Mouse (Mus musculus) inflammation-experienced regulatory T-cells, adult 6 months (primary cell): Measurements from ENCODE around the gene Prcp. TPM values are rescaled to one million over a fixed set of nuclear protein-coding genes. Genes with fewer than 3 reads are reported as not detected.

Source experiments
- ATAC-seq: one replicate; pipeline ENCODE4 v1.8.0; 2017
- polyA plus RNA-seq, 3 experiments: library from polyadenylated mRNA; unstranded; fragments of 100-300 nt; shearing (Covaris generic); gene quantifications; one replicate each; pipeline ENCODE4 v1.2.1; 2017

The Prcp gene
- polyA plus RNA-seq: 10 to 100 TPM; 17.7 to 28.8 (median 26.7) TPM

DNA sequence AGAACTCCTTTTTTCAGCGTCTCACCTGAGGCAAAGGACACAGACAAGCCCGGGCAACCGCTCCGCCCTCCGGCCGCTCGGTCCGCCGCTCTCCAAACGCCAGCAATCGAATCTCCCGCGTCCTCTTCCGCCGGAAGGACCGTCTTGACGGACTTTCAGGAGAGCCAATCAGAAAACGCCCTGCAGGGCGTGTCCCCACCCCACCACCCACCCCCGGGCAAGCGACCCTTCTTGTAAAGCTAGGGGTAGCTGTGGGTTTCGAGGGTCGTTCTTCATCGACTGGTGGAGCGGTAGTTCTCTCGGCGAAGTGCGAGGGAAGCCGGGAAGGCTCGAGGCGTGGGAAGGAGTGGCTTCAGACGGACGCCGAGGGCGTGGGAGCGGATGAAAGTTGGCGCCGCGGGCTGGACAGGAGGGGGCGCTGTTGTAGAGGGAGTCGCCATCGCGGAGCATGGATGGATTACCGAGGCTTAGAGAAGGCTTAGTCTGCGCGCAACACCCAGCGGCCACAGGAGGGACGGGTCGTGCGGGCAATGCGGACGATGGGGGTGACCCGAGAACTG is at the start of gene Prcp, which contains the start of gene Ddias:
TSS of gene Prcp (plus strand) at position 355 of the 560 bp plus-strand sequence.
TSS of gene Ddias (minus strand) at position 132 of the 560 bp plus-strand sequence.
- ATAC-seq: peak; percentile 60

DNA sequence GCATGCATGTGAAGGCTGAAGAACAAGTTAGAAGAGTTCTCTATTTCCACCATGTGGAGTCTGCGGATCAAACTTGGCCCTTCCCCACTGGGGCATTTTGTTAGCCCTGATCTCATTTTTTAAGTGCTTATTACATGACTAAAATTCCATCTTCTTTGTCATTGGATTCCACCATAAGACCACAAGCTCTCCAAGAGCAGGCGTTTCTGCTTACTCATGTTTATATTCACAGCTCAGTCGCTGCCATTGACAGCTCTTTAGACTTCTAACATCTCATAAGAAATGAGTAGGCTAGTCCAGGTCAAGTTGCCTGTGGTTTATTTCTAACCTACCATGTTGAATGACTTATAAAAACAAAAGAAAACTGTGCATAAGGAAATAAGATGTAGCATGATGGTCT is 48.0 kb upstream of the Prcp start:
- no peak for ATAC-seq

DNA sequence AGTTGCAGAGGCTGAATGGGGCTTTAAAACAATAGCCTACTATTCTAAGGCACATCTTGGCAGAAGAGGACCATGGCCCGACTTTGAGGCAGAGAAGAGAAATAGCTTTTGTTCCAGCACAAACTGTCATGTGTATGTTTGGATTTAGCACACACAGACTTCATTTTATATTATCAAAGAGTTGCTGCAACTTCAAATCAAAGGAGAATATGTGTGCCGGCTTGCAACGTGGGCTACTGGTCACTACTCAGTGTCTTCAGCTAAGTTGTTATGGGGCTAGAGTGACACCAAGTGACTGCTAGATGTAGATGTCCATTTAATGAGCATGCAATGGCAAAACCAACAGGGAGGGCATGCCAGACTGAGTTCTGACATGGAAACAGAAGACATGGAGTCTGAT is 46.3 kb upstream of the Prcp start:
- no peak for ATAC-seq

DNA sequence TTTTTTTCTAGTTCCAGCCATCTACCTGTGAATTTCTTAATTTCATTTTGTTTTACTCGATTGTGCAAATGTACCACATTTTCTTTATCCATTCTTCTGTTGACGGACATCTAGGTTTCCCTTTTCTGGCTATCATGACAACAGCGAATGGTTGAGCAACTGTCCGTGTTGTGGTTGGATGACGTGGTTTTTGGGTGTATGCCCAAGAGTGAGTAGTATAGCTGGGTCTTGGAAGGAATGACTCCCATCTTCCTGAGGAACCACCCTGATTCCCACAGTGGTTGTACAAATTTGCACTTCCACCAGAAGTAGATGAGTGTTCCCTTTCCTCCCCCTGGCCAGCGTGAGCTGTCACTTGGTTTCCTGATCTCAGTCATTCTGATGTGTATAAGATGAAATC is 41.9 kb upstream of the Prcp start:
- no peak for ATAC-seq

DNA sequence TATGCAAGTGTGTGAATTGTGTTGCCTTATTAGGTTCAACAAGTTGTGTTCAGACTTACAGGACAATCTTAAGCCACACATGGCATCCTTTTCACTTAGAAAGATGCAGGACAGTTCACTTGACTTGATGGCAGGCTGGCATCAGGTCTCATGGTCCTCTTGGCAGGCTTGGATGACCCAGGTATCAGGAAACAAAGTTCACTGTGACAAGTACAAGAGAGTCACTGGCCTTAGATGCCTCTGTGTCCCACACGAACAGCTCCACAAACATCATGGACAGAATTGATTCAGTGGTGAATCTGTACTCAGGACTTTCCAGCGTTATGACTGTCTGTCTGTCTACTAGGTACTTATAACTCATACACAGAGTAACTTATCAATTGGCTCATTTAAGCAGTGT is 39.9 kb upstream of the Prcp start:
- ATAC-seq: no peak

DNA sequence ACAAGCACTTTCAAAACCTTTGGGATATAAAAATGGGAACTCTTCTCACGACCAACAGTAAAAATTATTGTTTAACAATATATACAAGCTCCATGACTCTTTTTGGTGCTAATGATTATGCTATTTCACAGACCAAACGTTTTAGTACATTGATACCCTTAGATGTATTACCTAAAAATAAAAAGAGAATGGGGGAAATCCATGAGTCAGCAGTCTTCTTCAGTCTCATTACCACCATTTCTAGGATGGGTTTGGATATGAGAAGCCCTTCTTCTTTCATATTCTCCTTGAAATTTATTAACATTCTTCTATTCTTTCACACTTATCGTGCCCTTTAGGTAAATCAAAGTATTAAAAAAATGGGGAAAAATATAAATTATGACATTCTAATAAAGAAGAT is 37.8 kb upstream of the Prcp start:
- no peak for ATAC-seq

DNA sequence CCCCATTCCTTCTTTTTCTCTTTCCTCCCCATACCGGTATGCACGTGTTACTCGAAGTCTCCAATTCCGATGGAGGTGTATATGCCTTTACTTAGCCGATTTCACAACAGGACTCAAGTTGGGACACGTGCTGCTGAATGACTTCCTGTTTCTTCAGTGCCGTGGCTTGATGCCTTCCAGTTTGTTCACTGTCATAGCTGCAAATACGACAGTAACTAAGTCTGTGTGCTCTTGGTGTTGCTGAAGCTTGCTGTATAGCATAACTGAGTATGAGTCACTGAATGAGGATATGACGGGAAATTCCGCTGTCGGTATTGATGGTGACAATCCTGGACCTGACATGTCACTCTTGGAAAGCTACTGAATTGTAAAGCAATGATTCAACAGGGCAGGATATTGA is 37.0 kb upstream of the Prcp start:
- ATAC-seq: no peak

DNA sequence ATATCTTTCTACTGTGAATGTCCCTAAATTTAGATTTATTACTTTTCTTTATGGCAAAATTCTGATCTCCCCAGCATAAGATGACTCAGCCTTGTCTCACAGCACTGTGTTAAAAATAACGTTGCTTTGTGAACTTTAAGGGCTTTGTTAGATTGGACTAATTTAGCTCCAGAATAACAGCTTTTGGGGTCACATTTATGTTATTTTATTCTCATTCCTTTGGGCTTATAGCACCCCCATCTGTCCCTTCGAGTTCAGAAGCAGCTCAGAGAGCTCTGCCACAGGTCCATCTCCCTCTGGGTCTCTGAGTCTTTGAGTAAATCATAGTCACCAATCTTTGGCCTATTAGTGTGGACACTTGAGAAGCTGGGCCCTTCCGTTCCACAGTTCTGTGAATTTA is 36.4 kb upstream of the Prcp start:
- ATAC-seq: no peak

DNA sequence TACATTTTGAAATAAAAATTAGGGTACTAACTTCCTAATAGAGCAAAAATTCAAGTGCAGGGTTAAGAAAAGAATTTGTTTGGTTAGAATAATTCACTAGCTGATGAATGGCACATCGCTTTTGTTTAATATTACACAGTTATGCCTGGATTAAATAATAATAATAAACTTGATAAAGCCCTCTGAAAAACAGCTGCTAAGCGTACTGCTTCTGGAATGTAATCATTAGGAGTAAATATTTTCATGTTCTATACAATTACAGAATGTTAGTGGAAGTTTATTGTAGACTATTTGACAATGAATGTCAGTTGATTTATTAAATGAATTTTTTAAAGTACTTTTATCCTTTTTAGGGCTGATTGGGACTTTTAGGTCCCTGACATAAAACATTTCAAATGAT is 32.0 kb upstream of the Prcp start:
- ATAC-seq: no peak

DNA sequence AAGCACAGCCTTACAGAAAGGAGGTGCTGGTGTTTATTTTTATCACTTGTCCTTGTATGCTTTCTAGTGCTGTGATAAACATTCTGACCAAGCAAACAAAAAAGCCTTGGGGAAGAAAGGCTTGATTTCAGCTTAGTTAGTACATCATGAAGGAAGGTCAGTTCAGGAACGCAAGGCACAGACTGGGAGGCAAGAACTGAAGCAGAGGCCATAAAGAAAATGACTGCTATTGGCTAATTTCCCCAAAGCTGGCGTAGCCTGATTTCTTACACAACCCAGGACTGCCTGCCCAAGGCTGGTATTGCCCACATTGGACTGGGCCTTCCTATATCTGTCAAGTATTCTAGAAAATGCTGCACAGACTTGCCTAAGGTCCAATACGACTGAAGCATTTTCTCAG is 26.0 kb upstream of the Prcp start:
- no peak for ATAC-seq

DNA sequence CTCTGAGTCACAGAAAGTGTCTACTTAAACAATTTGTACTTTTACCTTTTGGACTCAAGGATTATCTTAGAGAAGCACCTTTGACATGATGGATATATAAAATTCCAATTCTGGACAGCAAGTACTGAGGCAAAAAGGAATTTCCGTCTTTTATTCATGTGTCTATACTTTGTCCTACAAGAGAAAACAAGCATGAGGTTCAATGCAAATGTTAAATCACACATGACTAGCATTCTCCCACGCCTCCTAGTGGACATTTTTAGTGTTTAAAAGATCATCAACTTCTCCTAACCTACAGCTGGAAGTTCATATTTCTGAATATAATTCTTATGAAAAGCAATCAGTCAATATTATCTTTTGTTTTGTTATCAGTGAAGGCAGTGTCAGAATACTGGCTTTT is 7.7 kb upstream of the Prcp start:
- ATAC-seq: peak; percentile 54

DNA sequence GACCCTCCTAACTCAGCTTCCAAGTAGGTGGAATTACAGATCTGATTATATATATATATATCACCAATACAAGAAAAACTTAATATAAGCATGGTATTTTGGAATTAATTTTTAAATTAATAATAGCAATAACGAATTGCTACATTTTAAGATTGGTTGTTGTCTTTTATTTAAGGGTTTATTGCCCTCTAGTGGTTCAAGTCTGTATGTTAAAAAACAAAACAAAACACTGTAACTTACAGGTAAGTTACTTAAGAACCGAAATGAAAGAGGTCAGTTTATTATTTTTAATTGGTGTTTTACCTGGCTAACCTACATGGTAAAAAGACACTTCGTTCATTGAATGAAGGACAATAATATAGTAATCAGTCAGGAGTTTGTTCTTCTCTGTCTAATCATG is 4.1 kb upstream of the Prcp start:
- ATAC-seq: no peak

DNA sequence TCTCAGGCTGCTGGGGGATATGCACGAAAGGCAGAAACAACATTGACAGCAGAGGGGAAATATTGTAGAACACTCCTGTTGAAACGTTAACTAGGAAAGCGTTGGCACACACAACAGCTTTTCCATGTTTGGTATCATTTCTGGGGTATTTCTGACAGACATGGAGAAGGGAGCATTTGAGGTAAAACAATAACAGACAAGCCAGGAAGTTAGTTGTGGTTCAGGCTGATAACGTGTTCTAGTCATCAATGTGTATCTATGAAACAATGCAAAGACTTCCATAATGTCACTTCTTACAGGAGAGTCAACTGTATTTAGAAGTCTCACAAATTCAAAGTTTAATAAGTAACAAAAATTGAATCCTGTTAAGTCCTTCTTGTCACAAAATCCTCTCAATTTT is 2.7 kb upstream of the Prcp start:
- ATAC-seq: no peak

DNA sequence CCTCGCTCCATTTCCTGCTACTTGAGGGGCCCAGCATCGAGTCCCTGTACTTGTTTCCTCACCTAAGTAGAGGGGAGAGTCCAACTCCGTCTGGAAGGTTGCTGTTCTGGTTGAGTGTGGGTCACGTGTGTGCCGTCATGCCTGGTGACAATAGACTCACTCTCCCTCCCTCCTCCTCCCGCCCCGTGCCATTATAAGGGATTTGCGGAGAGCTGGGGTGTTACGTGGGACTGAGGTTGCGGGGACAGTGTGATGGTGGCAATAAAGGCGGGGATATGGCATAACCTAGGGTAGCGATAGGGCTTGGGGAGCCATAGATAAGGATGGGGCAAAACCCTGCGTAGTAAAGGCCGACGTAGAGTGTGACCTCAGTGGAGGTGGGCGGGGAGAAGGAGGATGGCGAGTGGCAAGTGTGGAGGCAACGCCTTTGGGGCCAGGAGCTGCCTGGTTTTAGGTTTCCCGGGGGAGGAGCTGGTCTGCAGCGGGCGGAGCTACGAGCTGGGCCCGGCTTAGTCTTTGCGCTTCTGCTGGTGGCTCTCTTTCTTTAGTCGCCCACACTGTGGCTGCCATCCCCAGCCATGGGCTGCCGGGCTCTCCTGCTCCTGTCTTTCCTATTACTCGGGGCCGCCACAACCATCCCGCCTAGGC is 615 bp downstream of the Prcp start:
- ATAC-seq: peak; percentile 82

DNA sequence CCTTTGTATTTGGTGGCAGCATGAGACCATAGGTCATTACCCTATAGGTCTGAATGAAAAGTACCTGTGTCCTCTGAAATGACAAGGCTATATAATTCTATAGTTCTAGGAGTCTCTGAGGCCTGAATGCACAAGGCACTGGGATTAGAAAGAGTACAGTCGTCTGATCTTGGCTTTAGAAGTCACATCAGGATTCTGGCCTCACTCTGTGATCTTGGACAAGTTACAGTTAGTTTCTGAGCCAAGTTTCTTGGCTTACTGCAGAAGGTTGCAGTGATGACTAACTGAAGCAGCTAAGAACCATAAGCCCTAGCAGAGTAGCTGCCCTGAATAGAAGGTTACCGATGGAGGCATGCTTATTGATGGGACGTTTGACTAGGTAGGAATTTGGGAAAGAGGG is 1.8 kb downstream of the Prcp start:
- no peak for ATAC-seq

DNA sequence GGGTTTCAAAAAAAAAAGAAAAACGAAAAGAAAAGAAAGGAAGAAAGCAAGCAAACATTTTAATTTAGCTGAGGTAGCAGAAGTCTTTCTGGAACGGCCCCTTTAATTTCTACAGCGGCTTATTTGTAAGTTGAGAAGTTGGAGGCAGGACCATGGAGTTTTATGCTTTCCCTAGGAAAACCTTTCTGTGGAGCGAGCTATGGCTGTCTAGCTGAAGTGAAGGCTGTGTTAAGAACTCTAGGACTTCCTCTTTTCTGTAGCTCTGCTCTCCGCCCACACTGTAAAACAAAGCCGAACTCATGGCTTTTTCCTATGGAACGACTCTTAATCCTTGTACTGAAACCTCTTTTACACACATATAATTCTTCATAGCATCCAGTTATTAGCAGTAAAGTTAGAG is 2.3 kb downstream of the Prcp start:
- ATAC-seq: no peak

DNA sequence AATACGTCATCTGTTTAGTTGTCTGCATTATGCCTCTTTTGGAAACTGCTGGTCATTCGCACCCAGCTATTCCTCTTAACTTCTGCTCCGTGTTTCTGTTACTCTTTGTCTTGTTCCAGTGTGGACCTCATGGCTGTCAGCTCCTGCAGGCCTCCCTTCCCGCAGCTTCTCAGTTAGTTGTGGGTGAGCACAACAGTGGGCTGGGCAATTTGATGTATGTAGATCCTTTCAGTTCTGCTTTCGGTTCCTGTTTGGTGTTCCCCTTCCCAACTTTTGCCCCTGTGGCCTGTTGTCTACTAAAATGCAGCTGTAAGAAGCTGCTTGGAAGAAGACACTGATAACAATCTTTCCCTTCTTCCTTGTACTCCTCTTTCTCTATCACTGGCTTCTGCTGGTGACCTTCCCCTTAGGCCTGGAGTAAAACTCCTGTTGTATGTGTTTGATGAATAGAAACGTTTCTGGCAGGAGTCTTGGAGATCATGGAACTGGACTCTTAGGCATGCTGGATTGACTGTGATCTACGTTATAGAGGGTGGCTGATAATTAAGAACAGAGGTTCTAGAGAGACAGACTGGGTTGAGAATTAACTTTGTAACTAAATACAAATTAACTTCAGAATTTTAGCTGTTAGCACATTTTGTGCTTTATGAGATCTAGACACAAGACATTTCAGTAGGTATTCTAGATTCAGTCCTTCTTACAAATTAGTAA is 4.5 kb downstream of the Prcp start:
- no peak for ATAC-seq

DNA sequence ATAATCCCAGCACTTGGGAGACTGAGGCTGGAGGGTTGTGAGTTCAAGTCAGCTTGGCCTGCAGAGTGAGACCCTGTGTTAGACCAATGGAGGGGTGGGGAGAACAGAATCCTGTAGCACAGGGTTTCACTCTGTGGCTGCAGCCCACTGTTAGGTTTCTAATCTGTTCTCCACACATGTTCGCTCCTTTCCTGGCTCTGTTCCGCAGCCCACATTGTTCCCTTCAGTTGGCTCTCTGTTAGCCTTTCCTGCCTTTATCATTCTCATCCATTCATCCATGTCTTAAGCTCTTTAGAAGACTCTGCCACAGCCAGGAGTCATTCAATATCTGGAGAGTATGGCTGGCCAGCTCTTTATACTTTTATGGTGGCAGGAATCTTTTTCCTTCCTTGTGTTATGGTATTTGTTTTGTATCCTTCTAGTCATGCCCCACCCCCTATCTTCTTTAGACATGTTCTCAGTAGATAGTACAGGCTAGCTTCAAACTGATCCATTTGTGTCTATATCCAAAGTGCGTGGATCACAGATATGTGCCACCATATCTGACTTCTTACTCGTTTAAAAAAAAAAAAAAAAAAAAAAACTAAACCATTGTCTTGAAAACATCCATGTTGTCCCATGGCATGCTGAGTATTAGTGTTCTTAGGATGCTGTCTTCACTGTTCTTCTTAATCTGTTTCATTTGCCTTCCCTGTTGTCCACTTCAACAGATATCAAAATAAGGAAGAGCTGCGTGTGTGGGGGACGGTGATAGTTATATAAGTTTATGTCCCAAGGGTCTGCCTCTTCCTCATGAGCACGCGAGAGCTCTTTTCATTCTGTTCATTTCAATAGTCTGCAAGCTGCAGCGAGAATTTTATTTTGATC is 9.8 kb downstream of the Prcp start:
- no peak for ATAC-seq

DNA sequence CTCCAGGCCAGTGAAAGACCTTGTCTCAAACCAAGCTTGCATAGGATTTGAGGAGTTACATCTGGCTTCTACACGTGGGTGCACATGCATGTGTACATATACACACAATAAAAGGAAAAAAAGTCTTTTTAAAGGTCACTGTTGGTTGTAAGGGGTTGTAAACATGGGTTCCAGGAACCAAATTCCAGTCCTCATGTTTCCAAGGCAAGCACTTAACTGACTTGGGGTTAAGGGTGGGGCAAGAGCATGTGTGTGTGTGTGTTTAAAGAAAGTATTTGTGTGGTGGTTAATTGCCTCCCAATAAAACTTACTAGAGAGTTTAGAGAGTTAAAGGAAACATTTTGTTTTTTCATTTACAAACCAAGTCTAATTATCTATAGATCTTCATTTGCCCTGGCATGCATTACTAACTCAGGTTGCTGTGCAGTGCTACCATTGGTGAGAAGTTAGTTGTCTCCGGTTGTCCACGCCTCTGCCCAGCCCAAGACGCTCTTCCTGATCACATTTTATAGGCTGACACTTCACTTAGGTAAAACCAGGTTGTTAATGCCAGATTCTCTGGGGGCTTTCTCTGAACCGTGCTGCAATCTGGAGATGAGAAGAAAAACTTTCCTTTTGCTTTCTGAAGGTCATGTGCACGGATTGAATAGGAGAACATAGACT is 10.9 kb downstream of the Prcp start:
- ATAC-seq: no peak

DNA sequence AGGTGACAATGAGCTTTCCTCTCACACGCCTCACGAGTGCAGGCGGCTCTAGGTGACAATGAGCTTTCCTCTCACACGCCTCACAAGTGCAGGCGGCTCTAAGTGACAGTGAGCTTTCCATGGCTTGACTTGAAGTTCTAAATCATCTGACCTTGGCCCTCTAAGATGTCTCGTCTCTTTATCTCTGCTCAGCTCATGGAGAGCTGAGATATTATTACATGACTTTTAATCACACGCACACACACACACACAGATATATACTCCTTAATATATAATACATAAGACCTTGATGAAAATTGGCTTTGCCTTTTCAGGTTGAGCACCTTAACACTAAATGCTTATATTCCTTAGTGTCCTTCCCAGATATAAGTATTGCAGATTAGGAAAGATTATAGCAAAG is 12.5 kb downstream of the Prcp start:
- ATAC-seq: no peak

DNA sequence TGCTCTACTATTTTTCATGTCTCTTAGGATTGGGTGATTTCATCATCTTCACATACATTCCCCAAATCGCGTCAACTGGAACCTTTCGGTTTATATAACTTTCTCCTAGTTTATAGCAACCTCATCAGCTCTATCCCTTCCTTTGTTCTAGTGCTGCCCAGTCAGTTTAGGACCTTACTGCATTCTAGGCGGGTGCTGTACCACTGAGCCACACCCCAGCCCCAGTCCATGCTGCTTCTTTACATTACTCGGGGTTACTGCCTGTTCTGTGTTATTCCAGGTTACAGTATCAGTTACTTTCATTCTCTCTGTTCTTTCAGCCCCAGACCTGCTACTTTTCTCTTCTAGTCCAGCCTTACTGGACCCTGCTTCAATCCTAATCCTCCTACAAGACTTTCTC is 13.0 kb downstream of the Prcp start:
- no peak for ATAC-seq

DNA sequence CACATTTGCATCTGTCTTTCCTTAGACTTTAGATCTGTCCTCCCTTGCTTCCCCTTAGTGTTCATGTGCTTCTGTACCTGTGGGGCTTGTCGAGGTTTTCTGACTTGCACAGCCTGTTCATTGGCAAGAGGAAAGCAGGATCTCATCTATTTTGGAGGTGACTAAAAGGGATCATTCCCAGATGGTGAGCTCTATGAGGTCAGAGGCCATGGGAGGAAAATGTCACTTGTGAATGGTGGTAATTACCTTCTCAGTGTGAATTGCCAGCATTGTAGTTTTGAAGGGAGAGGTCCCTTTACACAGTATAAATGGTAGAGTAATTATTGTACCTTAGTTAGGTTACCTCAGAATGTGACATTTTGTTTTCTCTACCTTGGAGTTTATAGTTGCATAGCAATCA is 15.9 kb downstream of the Prcp start:
- ATAC-seq: no peak
